Mouse (Mus musculus) MN1 (cell line): Measurements from ENCODE around the gene Hck.

Experiments used
- DNase-seq: peaks from one replicate; pipeline ENCODE4 v3.0.0-alpha.2; 2016; ENCODE audit warnings: low spot score

The Hck gene

GRCm38 (mm10) chr2:153108313-153109264 lies at the start of gene Hck:
TSS of gene Hck (plus strand) at chr2:153108468.
- DNase-seq: peak; percentile 66

GRCm38 (mm10) chr2:153060216-153060615 lies 48.1 kb upstream of the Hck start:
- DNase-seq: no peak

- peak; percentile 14 for DNase-seq
Observed at GRCm38 (mm10) chr2:153063394-153063793, 44.9 kb upstream of the Hck start.

GRCm38 (mm10) chr2:153064190-153064970 lies 43.9 kb upstream of the Hck start:
- no peak for DNase-seq

- DNase-seq: no peak
Observed at GRCm38 (mm10) chr2:153065747-153066508, 42.3 kb upstream of the Hck start, which contains the start of gene Ccm2l. TSS of gene Ccm2l (plus strand) at chr2:153065955.

- DNase-seq: no peak
Observed at GRCm38 (mm10) chr2:153066991-153067390, 41.3 kb upstream of the Hck start.

GRCm38 (mm10) chr2:153070762-153071490 lies 37.3 kb upstream of the Hck start:
- peak; percentile 24 for DNase-seq

GRCm38 (mm10) chr2:153071491-153072184 lies 36.6 kb upstream of the Hck start:
- DNase-seq: peak; percentile 46

- no peak for DNase-seq
Observed at GRCm38 (mm10) chr2:153074651-153075050, 33.6 kb upstream of the Hck start.

- DNase-seq: no peak
Observed at GRCm38 (mm10) chr2:153075961-153076360, 32.3 kb upstream of the Hck start.

- peak; percentile 79 for DNase-seq
Observed at GRCm38 (mm10) chr2:153080841-153081523, 27.3 kb upstream of the Hck start.

GRCm38 (mm10) chr2:153081866-153082265 lies 26.4 kb upstream of the Hck start:
- no peak for DNase-seq

- DNase-seq: no peak
Observed at GRCm38 (mm10) chr2:153083275-153083674, 25.0 kb upstream of the Hck start.

- no peak for DNase-seq
Observed at GRCm38 (mm10) chr2:153083824-153084223, 24.4 kb upstream of the Hck start.

GRCm38 (mm10) chr2:153084261-153084976 lies 23.8 kb upstream of the Hck start:
- no peak for DNase-seq

- DNase-seq: no peak
Observed at GRCm38 (mm10) chr2:153085556-153085955, 22.7 kb upstream of the Hck start.

- no peak for DNase-seq
Observed at GRCm38 (mm10) chr2:153086166-153086565, 22.1 kb upstream of the Hck start.

- no peak for DNase-seq
Observed at GRCm38 (mm10) chr2:153087091-153087490, 21.2 kb upstream of the Hck start.

- DNase-seq: no peak
Observed at GRCm38 (mm10) chr2:153089316-153089715, 19.0 kb upstream of the Hck start.
